10 mouse cellular contexts compared by ENCODE assay signal in genomic region chr11:68956697-68957096, GRCm38 (mm10). TPM values are rescaled to one million over a fixed set of nuclear protein-coding genes. Genes with fewer than 3 reads are reported as not detected.
DNase-seq lines count a peak whose midpoint lies in the region; ATAC-seq and TF ChIP-seq lines count a peak whose summit lies in the region.
"Had no signal": no experiment of that assay in that cellular context is flagged by ENCODE, and none has a peak within 500 bp of the region (broad histone marks: within the 10 kb centered on the region; RNA-seq: fewer than 3 reads in every experiment).

No protein-coding gene starts in this region.

- no peaks in the 10 kb centered on the region for H3K9me3 ChIP-seq in intestine, embryonic 16.5 days (ENCODE audit: control insufficient read depth, low read length)
- no peaks in the 10 kb centered on the region for H3K9me3 ChIP-seq in lung, postnatal 0 days (ENCODE audit: low read length)
- H3K9me3 ChIP-seq: megakaryocyte, embryonic 14.5 days had no signal

- peak overlapping the region; percentile 33; the same call in 1 of the 2 replicates for H3K9ac ChIP-seq in intestine, embryonic 16.5 days (ENCODE audit: low read depth, low read length)
- 0 out of 2 replicates have a peak overlapping the region, but pooled peaks have one; percentile 9 for H3K9ac ChIP-seq in lung, postnatal 0 days (replicated peaks; ENCODE audit: low read depth)

- peak overlapping the region; percentile 19 for H3K4me3 ChIP-seq in intestine, embryonic 16.5 days (ENCODE audit: low read length)
- peak overlapping the region; percentile 33 for H3K4me3 ChIP-seq in lung, postnatal 0 days (ENCODE audit: low read depth, low read length)
- H3K4me3 ChIP-seq: megakaryocyte, embryonic 14.5 days had no signal

- H3K27ac ChIP-seq in intestine, embryonic 16.5 days (ENCODE audit: low read length) = no peak overlapping the region
- peak overlapping the region; percentile 79 for H3K27ac ChIP-seq in lung, postnatal 0 days (ENCODE audit: low read length)

- 34% methylated on average over 13 of the region's 13 CpGs for WGBS in intestine, embryonic 16.5 days
- WGBS in lung, postnatal 0 days = 24% methylated on average over 13 of the region's 13 CpGs

- no peak for TF ChIP-seq CTCF in lung, postnatal 0 days (IDR thresholded peaks at IDR 0.05)

- DNase-seq in embryo, embryonic 10 days (ENCODE audit: low spot score) = peak; percentile 29
- no peak for DNase-seq in embryo, embryonic 10.5 days (ENCODE audit: low spot score)
- DNase-seq in heart, adult 11 months = peak; percentile 98
- DNase-seq in lung, postnatal 0 days (ENCODE audit: low spot score) = no peak
- no peak for DNase-seq in right cerebral cortex, postnatal 14 days
- DNase-seq in right cerebral cortex, postnatal 4 days = no peak
- no peak for DNase-seq in gastrocnemius, postnatal 4 days (ENCODE audit: low spot score in 2 of 2)
- DNase-seq: cerebellum, adult 9-11 months had no signal

- peaks cover 4% of the 10 kb centered on the region for H3K4me1 ChIP-seq in intestine, embryonic 16.5 days (ENCODE audit: control insufficient read depth, insufficient read depth, low read length)
- 0 out of 2 replicates have a peak, but pooled peaks cover 2% of the 10 kb centered on the region for H3K4me1 ChIP-seq in lung, postnatal 0 days (ENCODE audit: insufficient read depth, low read depth, low read length)

- no peaks in the 10 kb centered on the region for H3K36me3 ChIP-seq in intestine, embryonic 16.5 days (ENCODE audit: control insufficient read depth, insufficient read depth, low read length)
- no peaks in the 10 kb centered on the region for H3K36me3 ChIP-seq in lung, postnatal 0 days (ENCODE audit: insufficient read depth, low read length)

- ATAC-seq in intestine, embryonic 16.5 days = no peak; the same call in 1 of the 2 replicates
- ATAC-seq in lung, postnatal 0 days = peak; percentile 77

- peaks cover 25% of the 10 kb centered on the region for H3K27me3 ChIP-seq in intestine, embryonic 16.5 days (replicated peaks; ENCODE audit: control insufficient read depth, insufficient read depth, low read length)
- peaks cover 4% of the 10 kb centered on the region; the same call in 1 of the 2 replicates for H3K27me3 ChIP-seq in lung, postnatal 0 days (replicated peaks; ENCODE audit: insufficient read depth, low read length)

- no peak overlapping the region for H3K4me2 ChIP-seq in intestine, embryonic 16.5 days (ENCODE audit: low read depth, low read length)
- H3K4me2 ChIP-seq in lung, postnatal 0 days (replicated peaks; ENCODE audit: low read depth, low read length) = peak overlapping the region; percentile 55

- no peak for TF ChIP-seq EP300 in lung, postnatal 0 days (IDR thresholded peaks at IDR 0.05)

RNA-seq across cellular contexts. Expression of gene Arhgef15, which starts 0.6 kb away (rescaled TPM):
- polyA plus RNA-seq in intestine, embryonic 16.5 days (2015; fragmentation: Nextera tagmentation; extraction: Ambion mirVana) = 8.3 and 9.0 TPM in 2 replicates
- polyA plus RNA-seq in lung, postnatal 0 days (2015; fragmentation: Nextera tagmentation; extraction: Ambion mirVana) = 24.2 and 30.7 TPM in 2 replicates
- 10 to 100 TPM; 16.9 to 19.0 TPM for total RNA-seq in gastrocnemius, postnatal 4 days (2021)

RNA-seq across cellular contexts. Expression of gene Slc25a35, which starts 11.2 kb away (rescaled TPM):
- polyA plus RNA-seq in intestine, embryonic 16.5 days (2015; fragmentation: Nextera tagmentation; extraction: Ambion mirVana) = 3.5 and 3.8 TPM in 2 replicates
- polyA plus RNA-seq in lung, postnatal 0 days (2015; fragmentation: Nextera tagmentation; extraction: Ambion mirVana) = 4.3 and 5.5 TPM in 2 replicates
- total RNA-seq in gastrocnemius, postnatal 4 days (2021) = 1 to 10 TPM; 1.1 to 2.7 TPM

RNA-seq across cellular contexts. Expression of gene Rangrf, which starts 18.3 kb away (rescaled TPM):
- polyA plus RNA-seq in intestine, embryonic 16.5 days (2015; fragmentation: Nextera tagmentation; extraction: Ambion mirVana) = 48.2 and 56.7 TPM in 2 replicates
- 16.0 and 18.3 TPM in 2 replicates for polyA plus RNA-seq in lung, postnatal 0 days (2015; fragmentation: Nextera tagmentation; extraction: Ambion mirVana)
- total RNA-seq in gastrocnemius, postnatal 4 days (2021) = 10 to 100 TPM; 23.5 to 25.1 TPM

RNA-seq across cellular contexts. Expression of gene Odf4, which starts 29.8 kb away (rescaled TPM):
- polyA plus RNA-seq in intestine, embryonic 16.5 days (2015; fragmentation: Nextera tagmentation; extraction: Ambion mirVana) = not detected in 2 replicates
- not detected in 2 replicates for polyA plus RNA-seq in lung, postnatal 0 days (2015; fragmentation: Nextera tagmentation; extraction: Ambion mirVana)
- not detected for total RNA-seq in gastrocnemius, postnatal 4 days (2021)

RNA-seq across cellular contexts. Expression of gene Pfas, which starts 51.6 kb away (rescaled TPM):
- polyA plus RNA-seq in intestine, embryonic 16.5 days (2015; fragmentation: Nextera tagmentation; extraction: Ambion mirVana) = 20.5 and 22.5 TPM in 2 replicates
- 7.0 and 9.0 TPM in 2 replicates for polyA plus RNA-seq in lung, postnatal 0 days (2015; fragmentation: Nextera tagmentation; extraction: Ambion mirVana)
- 10 to 100 TPM; 14.9 to 16.8 TPM for total RNA-seq in gastrocnemius, postnatal 4 days (2021)

Comparison
In these comparisons a context has a peak if more than half of its experiments do, and no peak if none do; other contexts are left out.
1. DNase-seq: peak in embryo, embryonic 10 days (single experiment) and heart, adult 11 months (single experiment); none in embryo, embryonic 10.5 days (single experiment), lung, postnatal 0 days (single experiment), right cerebral cortex, postnatal 14 days (single experiment), right cerebral cortex, postnatal 4 days (single experiment) and gastrocnemius, postnatal 4 days (0 of 2).